Mouse (Mus musculus) Patski (cell line): Measurements from ENCODE around the gene Dst. TPM values are rescaled to one million over a fixed set of nuclear protein-coding genes. Genes with fewer than 3 reads are reported as not detected.

Experiments
- ATAC-seq: fragments of 100-300 bp; one replicate; pipeline ENCODE4 v1.8.0; 2021
- CTCF ChIA-PET: fragments of 350-600 bp; sonication (Branson Sonifier 250); formaldehyde crosslinking; loops from one replicate; lab custom pipeline; 2022; ENCODE audit warnings: inconsistent platforms; lab: Charles Lee
- POLR2A ChIA-PET: fragments of 350-600 bp; sonication (Branson Sonifier 250); formaldehyde crosslinking; loops from one replicate; lab custom pipeline; 2022; ENCODE audit warnings: antibody characterized with exemption, inconsistent platforms; lab: Charles Lee
- DNase-seq: peaks from one replicate; pipeline ENCODE4 v3.0.0-alpha.2; 2011; ENCODE audit warnings: low read depth, low spot score
- H3K27me3 ChIP-seq: fragments of 371-371 bp; one replicate; pipeline ENCODE4 v1.5.1; 2021
- CTCF ChIP-seq: fragments of 100-300 bp; IDR thresholded peaks from one replicate; pipeline ENCODE4 v1.5.1; 2021
- in situ Hi-C: fragments of 300-500 bp; cut with MboI; formaldehyde crosslinking; loops from 3 replicates; pipeline ENCODE4 v1.11.1; 2018; ENCODE audit warnings: low pct_unique_long_range_greater_than_20kb, mixed read lengths
- polyA plus RNA-seq: library from polyadenylated mRNA; unstranded; gene quantifications from one replicate; pipeline ENCODE4 v1.2.3, GENCODE M21; 2021

Dst gene
- polyA plus RNA-seq, 1 experiment from 2014 or later: 176 TPM

DNA sequence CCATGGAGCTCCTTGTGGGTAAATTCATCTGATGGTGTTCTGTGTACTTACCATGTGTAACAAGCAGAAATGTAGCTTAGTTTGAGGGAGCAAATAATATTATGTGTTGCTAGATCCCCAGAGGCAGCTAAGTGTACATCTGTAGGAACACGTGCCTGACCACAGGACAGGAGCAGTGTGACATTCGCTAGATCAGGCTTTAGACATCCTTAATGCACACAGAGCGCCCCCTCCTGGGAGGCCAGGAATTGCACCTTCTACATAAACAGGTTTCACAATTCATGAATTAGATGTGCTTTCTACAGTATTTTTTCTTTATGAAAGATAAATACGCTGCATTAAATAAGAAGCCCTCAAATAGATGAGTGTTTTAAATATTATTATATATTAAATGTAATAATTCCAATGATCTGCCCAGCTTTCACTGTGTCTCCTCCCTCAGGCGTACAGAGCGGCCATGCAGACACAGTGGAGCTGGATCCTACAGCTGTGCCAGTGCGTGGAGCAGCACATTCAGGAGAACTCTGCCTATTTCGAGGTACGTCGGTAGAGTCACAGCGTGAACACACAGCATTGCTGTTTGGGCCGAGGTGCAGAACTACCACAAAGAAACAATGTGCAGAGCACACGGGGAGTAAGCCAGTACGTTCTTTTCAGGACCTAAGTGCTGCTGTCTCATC is 256.7 kb downstream of the Dst start:
- POLR2A ChIA-PET: interaction anchor here (0.5 to 1.4 kb wide), 2 partner anchors 47 to 59 kb away, joined by 3 to 5 read pairs; no protein-coding TSS in a partner anchor
- peak; percentile 62 for ATAC-seq
- CTCF ChIA-PET: interaction anchor here (0.7 to 2.7 kb wide), 23 partner anchors 9 to 159 kb away, joined by 3 to 23 read pairs (median 5); no protein-coding TSS in a partner anchor
- peak; percentile 73 for TF ChIP-seq CTCF
- DNase-seq: no peak
- no peaks in the 10 kb centered on the region for H3K27me3 ChIP-seq
- in situ Hi-C loops: loop anchor here (5.0 kb wide), 3 partner anchors 47 to 157 kb away; no protein-coding TSS in a partner anchor

DNA sequence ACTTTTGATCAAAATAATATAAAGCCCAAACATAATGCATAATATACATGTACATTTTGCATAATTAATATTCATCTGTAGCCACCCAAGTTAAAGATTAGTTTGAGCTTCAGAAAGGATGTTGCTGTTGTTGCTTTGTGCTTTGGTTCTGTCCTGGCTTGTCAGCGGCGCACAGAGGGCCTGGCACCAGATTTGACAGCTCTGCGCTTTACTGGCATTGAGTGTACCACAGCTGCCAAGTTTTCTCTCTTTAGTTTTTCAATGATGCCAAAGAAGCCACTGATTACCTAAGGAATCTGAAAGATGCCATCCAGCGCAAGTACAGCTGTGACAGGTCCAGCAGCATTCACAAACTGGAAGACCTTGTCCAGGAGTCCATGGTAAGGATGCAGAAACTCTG is 257.9 kb downstream of the Dst start:
- POLR2A ChIA-PET: no interaction called here
- no peaks in the 10 kb centered on the region for H3K27me3 ChIP-seq
- DNase-seq (no peak), ATAC-seq (no peak)
- TF ChIP-seq CTCF: no peak
- CTCF ChIA-PET: interaction anchor here (1.4 to 2.7 kb wide), 2 partner anchors 25 to 40 kb away, joined by 4 to 23 read pairs; no protein-coding TSS in a partner anchor
- in situ Hi-C loops: loop anchor here (5.0 kb wide), 2 partner anchors 99 to 159 kb away; no protein-coding TSS in a partner anchor

DNA sequence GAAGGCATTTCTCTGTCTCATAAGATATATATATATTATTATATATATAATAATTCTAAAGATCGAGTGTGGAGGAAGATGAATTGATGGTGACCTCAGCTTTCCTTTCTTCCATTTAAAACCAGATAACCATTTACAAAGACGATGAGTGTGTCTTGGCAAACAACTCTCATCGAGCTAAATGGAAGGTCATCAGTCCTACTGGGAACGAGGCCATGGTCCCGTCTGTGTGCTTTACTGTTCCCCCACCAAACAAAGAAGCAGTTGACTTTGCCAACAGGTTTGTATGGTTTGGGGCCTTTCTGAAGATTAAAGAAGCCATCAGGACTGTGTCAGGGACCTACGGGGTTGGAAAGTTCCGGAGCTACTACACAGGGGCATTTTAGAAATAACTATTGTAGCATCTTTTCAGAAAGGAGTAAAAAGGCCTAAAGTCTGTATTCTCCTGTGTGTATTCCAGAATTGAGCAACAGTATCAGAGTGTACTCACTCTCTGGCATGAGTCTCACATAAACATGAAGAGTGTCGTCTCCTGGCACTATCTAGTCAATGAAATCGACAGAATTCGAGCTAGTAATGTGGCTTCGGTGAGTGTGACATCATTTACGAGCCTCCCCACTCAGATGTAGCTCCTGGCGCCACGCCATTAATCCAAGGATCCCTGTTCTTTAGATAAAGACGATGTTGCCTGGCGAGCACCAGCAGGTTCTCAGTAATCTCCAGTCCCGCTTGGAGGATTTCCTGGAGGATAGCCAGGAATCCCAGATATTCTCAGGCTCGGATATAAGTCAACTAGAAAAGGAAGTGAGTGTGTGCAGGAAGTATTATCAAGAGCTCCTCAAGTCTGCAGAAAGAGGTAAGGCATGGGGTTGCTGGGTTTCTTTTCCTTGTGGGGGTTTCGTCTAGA is 259.4 kb downstream of the Dst start:
- ChIA-PET CTCF (interaction anchor here (1.0 to 3.3 kb wide), 12 partner anchors 11 to 162 kb away, joined by 3 to 9 read pairs (median 4); no protein-coding TSS in a partner anchor), POLR2A (no interaction called here)
- no peak for TF ChIP-seq CTCF
- in situ Hi-C loops: loop anchor here (5.0 kb wide), 2 partner anchors 100 to 160 kb away; no protein-coding TSS in a partner anchor
- H3K27me3 ChIP-seq: no peaks in the 10 kb centered on the region
- DNase-seq (no peak), ATAC-seq (no peak)

DNA sequence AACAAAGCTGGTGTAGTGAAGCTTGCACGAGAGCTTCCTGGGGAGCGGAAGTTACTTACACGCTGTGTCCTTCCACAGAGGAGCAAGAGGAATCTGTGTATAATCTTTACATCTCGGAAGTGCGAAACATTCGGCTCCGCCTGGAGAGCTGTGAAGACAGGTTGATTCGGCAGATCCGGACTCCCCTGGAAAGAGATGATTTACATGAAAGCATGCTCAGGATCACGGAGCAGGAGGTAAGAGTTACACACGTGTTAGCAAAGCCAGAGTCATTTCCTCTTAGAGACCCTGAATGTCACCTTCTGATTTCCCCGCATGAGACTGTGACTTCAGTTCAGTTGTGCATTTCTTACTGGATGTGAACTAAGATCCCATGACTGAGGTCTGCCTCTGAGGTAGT is 261.1 kb downstream of the Dst start:
- DNase-seq: no peak
- H3K27me3 ChIP-seq: no peaks in the 10 kb centered on the region
- TF ChIP-seq CTCF: no peak
- in situ Hi-C loops: loop anchor here (5.0 kb wide), 2 partner anchors 102 to 162 kb away; no protein-coding TSS in a partner anchor
- POLR2A ChIA-PET: no interaction called here
- CTCF ChIA-PET: interaction anchor here (1.3 to 3.3 kb wide), 2 partner anchors 9 to 52 kb away, joined by 4 to 9 read pairs; no protein-coding TSS in a partner anchor
- no peak for ATAC-seq

DNA sequence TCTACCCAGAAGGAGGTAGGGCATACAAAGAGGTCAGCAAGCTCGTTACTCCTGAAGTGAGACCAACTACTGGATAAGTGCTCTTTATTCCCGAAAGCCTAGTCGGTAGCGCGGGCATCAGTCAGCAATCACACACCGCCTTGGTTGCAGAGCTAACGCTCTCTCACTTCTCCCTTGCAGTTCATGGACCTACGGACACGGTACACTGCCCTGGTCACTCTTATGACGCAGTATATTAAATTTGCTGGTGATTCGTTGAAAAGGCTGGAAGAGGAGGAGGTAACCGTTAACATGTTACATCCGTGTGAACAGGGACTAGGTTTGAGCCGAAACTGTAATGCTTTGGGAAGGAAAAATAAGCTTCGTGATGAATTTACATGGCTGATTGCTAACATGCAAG is 266.5 kb downstream of the Dst start:
- ATAC-seq (no peak), DNase-seq (no peak)
- POLR2A ChIA-PET: interaction anchor here (0.9 kb wide), 1 partner anchor 60 kb away, joined by 3 read pairs; no protein-coding TSS in a partner anchor
- TF ChIP-seq CTCF: no peak
- CTCF ChIA-PET: interaction anchor here (1.2 to 2.0 kb wide), 3 partner anchors 10 to 62 kb away, joined by 3 to 8 read pairs (median 7); no protein-coding TSS in a partner anchor
- no peaks in the 10 kb centered on the region for H3K27me3 ChIP-seq
- in situ Hi-C loops: no loop called here

DNA sequence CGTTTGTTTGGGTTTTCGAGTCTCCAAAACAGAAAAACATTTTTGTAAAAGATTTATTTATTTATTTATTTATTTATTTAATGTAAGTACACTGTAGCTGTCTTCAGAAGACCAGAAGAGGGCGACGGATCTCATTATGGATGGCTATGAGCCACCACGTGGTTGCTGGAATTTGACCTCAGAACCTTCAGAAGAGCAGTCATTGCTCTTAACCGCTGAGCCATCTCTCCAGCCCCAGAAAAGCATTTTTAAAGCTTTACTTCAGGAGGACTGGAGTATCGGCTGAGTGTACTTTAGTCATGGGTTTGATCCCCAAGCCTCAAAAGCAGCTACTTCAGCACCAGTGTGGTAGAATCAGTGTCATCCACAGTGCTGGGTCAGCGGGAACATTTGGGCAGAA is 266.9 kb downstream of the Dst start:
- ATAC-seq (no peak), DNase-seq (no peak)
- no peak for TF ChIP-seq CTCF
- H3K27me3 ChIP-seq: no peaks in the 10 kb centered on the region
- ChIA-PET POLR2A (interaction anchor here (0.9 kb wide), 1 partner anchor 60 kb away, joined by 3 read pairs; no protein-coding TSS in a partner anchor), CTCF (interaction anchor here (1.0 to 2.0 kb wide), 6 partner anchors 11 to 169 kb away, joined by 3 to 8 read pairs (median 3); no protein-coding TSS in a partner anchor)
- in situ Hi-C loops: no loop called here

DNA sequence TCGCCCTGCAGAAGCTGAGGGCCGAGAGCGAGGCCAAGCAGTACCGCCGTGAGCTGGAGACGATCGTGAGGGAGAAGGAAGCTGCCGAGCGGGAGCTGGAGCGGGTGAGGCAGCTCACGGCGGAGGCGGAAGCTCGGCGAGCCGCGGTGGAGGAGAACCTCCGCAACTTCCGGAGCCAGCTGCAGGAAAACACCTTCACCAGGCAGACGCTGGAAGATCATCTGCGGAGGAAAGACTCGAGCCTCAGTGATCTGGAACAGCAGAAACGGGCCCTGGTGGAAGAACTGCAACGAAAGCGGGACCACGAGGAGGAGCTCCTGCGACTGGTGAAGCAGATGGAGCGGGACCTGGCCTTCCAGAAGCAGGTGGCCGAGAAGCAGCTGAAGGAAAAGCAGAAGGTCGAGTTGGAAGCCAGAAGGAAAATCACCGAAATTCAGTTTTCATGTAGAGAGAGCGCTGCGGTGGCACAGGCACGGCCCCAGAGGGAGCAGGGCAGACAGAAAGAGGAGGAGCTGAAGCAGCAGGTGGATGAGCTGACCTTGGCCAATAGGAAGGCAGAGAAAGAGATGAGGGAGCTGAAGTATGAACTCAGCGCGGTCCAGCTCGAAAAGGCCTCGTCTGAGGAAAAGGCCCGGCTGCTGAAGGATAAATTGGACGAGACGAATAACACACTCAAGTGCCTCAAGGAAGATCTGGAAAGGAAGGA is 270.1 kb downstream of the Dst start:
- CTCF ChIA-PET: interaction anchor here (1.1 to 5.3 kb wide), 5 partner anchors 7 to 14 kb away, joined by 4 to 24 read pairs (median 4); no protein-coding TSS in a partner anchor
- DNase-seq: no peak
- no peak for ATAC-seq
- POLR2A ChIA-PET: no interaction called here
- in situ Hi-C loops: no loop called here
- no peak for TF ChIP-seq CTCF
- no peaks in the 10 kb centered on the region for H3K27me3 ChIP-seq

DNA sequence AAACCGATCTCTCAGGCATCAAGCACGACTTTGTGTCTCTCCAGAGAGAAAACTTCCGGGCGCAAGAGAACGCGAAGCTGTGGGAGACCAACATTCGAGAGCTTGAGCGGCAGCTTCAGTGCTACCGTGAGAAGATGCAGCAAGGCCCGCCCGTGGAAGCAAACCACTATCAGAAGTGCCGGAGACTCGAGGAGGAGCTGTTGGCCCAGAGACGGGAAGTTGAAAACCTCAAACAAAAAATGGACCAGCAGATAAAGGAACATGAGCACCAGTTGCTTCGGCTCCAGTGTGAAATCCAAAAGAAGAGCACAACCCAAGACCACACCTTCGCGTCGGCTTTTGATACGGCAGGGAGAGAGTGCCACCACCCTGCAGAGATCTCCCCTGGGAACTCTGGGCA is 271.7 kb downstream of the Dst start:
- in situ Hi-C loops: no loop called here
- ATAC-seq (no peak), DNase-seq (no peak)
- no peak for TF ChIP-seq CTCF
- no peaks in the 10 kb centered on the region for H3K27me3 ChIP-seq
- ChIA-PET POLR2A (no interaction called here), CTCF (interaction anchor here (5.3 kb wide), 1 partner anchor 10 kb away, joined by 24 read pairs; no protein-coding TSS in a partner anchor)

DNA sequence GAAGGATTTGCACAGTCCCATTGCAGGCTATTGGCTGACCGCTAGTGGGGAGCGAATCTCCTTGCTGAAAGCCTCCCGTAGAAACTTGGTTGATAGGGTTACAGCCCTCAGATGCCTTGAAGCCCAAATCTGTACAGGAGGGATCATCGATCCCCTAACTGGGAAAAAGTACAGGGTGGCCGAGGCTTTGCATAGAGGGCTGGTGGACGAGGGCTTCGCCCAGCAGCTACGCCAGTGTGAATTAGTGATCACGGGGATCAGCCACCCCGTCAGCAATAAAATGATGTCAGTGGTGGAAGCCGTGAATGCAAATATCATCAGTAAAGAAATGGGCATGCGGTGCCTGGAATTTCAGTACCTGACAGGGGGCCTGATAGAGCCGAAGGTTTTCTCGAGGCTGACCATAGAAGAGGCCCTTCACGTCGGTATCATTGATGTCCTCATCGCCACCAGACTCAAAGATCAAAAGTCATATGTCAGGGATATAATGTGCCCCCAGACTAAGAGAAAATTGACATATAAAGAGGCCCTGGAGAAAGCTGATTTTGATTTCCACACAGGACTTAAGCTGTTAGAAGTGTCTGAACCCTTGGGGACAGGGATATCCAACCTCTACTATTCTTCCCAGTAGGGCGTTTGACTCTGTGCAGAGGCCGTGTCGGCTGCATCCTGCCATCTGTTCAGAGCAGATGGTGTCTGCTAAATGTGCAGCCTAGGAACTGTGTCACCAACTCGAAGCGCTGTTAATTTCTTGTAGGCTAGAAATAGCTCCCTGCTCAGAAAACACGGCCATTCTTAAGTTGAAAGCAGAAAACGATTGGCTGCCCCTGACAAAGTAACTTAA is 274.6 kb downstream of the Dst start:
- in situ Hi-C loops: no loop called here
- H3K27me3 ChIP-seq: no peaks in the 10 kb centered on the region
- DNase-seq: no peak
- ATAC-seq: no peak
- CTCF ChIA-PET: interaction anchor here (1.2 kb wide), 1 partner anchor 18 kb away, joined by 5 read pairs; no protein-coding TSS in a partner anchor
- TF ChIP-seq CTCF: no peak
- POLR2A ChIA-PET: no interaction called here
